Mouse (Mus musculus) spleen, adult 2 months (tissue): ENCODE measurements around the gene Ctnnd2. TPM values are rescaled to one million over a fixed set of nuclear protein-coding genes. Genes with fewer than 3 reads are reported as not detected.
A peak's percentile ranks its signal among the peaks of the same experiment; 100 is the strongest.

ENCODE experiments used
- DNase-seq, 2 experiments: peaks; one replicate each; pipeline versions ENCODE4 v3.0.0 to v3.0.0-alpha.2; 2012 to 2021; ENCODE audit warnings: low spot score in 2 of 2, low read depth in 1 of 2
- H3K27ac ChIP-seq: fragments of 200-500 bp; 2 replicates; pipeline ENCODE4 v1.5.1; 2012; ENCODE audit warnings: low read length, inconsistent platforms; ENCODE audit not compliant: insufficient read depth
- H3K27me3 ChIP-seq: fragments of 200-500 bp; 2 replicates; pipeline ENCODE4 v1.6.1; 2012; ENCODE audit warnings: mild to moderate bottlenecking, moderate library complexity, low read length, inconsistent platforms; ENCODE audit not compliant: control insufficient read depth, insufficient read depth
- H3K36me3 ChIP-seq: fragments of 200-500 bp; 2 replicates; pipeline ENCODE4 v1.6.1; 2012; ENCODE audit warnings: mild to moderate bottlenecking, low read length, inconsistent platforms; ENCODE audit not compliant: control insufficient read depth, insufficient read depth
- H3K4me1 ChIP-seq: fragments of 200-500 bp; 2 replicates; pipeline ENCODE4 v1.6.1; 2011; ENCODE audit warnings: inconsistent platforms; ENCODE audit not compliant: control insufficient read depth, insufficient read depth, insufficient read length
- H3K4me3 ChIP-seq: fragments of 200-500 bp; 2 replicates; pipeline ENCODE4 v1.5.1; 2011; ENCODE audit warnings: mild to moderate bottlenecking, inconsistent platforms; ENCODE audit not compliant: insufficient read depth, insufficient read length; ENCODE audit errors: extremely low read depth
- CTCF ChIP-seq: fragments of 200-500 bp; IDR thresholded peaks from 2 replicates; pipeline ENCODE4 v1.5.1; 2011; ENCODE audit warnings: mild to moderate bottlenecking, inconsistent platforms; ENCODE audit not compliant: insufficient read depth, insufficient read length, insufficient replicate concordance; ENCODE audit errors: extremely low read depth
- POLR2A ChIP-seq: fragments of 200-500 bp; IDR thresholded peaks from 2 replicates; pipeline ENCODE4 v1.6.1; 2011; ENCODE audit warnings: low read depth, low read length, inconsistent platforms
- WGBS: fragments of 180-500 bp; shearing (Covaris S2); methylation state at CpG from one replicate; pipeline ENCODE4 v1.1.7; 2018; 5-methylcytosine and 5-hydroxymethylcytosine counted together
- polyA plus RNA-seq: library from polyadenylated mRNA; depleted of rRNA; stranded (reverse); fragments of >200 nt; gene quantifications from 2 replicates; pipeline ENCODE4 v1.2.3, GENCODE M21; 2012

Ctnnd2 gene
- polyA plus RNA-seq, 1 experiment, result 1.2 TPM

GRCm38 (mm10) chr15:30424290-30424689 lies 251.9 kb downstream of the Ctnnd2 start:
- Histone ChIP-seq H3K4me3 (no peak overlapping the region), H3K4me1 (no peaks in the 10 kb centered on the region), H3K36me3 (no peaks in the 10 kb centered on the region), H3K27ac (no peak overlapping the region), H3K27me3 (no peaks in the 10 kb centered on the region)
- no peak for DNase-seq
- TF ChIP-seq POLR2A (no peak), CTCF (no peak)
- 79% methylated on average over 9 of the region's 9 CpGs for WGBS

DNA sequence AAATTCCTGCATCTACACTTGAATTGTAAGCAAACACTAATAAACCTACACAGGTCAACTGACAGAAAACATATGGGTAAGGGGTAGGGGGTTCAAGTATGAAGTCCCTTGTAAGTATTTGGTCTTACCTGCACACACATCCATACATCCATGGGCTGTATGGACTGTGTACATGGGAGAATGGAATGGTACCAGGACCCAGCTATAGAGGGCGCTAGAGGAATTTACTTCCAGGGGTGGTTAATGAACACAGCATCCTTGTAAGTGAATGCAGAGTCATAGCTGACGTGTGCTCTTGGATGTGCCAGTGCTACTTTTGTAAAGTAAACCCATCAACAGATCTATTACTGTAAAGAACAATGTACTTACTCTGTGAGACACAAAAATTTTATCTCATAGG lies 254.9 kb downstream of the Ctnnd2 start:
- Histone ChIP-seq H3K4me3 (no peak overlapping the region), H3K4me1 (no peaks in the 10 kb centered on the region), H3K27me3 (no peaks in the 10 kb centered on the region), H3K36me3 (no peaks in the 10 kb centered on the region), H3K27ac (no peak overlapping the region)
- 8% methylated on average over 2 of the region's 2 CpGs for WGBS
- peak; percentile 3 to 6 for DNase-seq
- TF ChIP-seq CTCF, result no peak
- TF ChIP-seq POLR2A, result no peak

GRCm38 (mm10) chr15:30439045-30439444 lies 266.7 kb downstream of the Ctnnd2 start:
- no peak overlapping the region for H3K4me3 ChIP-seq
- no peaks in the 10 kb centered on the region for H3K36me3 ChIP-seq
- no peaks in the 10 kb centered on the region for H3K27me3 ChIP-seq
- no peak overlapping the region for H3K27ac ChIP-seq
- H3K4me1 ChIP-seq, result no peaks in the 10 kb centered on the region
- 86% methylated on average over 5 of the region's 5 CpGs for WGBS
- DNase-seq, result no peak
- no peak for TF ChIP-seq POLR2A
- no peak for TF ChIP-seq CTCF

GRCm38 (mm10) chr15:30450765-30451164 lies 278.4 kb downstream of the Ctnnd2 start:
- DNase-seq, result no peak
- Histone ChIP-seq H3K27me3 (no peaks in the 10 kb centered on the region), H3K4me1 (no peaks in the 10 kb centered on the region), H3K4me3 (no peak overlapping the region), H3K36me3 (no peaks in the 10 kb centered on the region), H3K27ac (no peak overlapping the region)
- TF ChIP-seq CTCF (no peak), POLR2A (no peak)
- 93% methylated on average over 7 of the region's 7 CpGs for WGBS

DNA sequence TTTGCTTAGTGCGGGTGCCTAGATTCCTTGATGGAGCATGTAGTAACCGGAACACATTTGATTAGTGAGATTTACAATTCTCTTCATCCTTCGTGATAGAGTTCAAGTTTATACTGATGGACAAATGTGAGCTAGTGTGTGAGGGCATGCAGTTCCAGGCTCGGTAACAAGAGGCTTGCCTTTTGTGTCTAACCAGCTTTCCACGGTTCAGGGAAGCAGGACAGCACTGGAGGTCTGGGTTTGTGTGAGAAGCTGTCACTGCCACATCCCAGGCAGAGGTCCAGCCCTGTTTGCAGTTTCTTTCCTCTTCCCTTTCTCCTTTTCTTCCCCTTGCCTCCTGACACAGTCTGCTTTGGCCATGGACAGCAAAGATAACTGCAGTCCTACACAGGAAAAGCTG lies 279.5 kb downstream of the Ctnnd2 start:
- TF ChIP-seq CTCF, result no peak
- no peak for TF ChIP-seq POLR2A
- WGBS, result 81% methylated on average over 5 of the region's 5 CpGs
- H3K4me3 ChIP-seq, result no peak overlapping the region
- no peaks in the 10 kb centered on the region for H3K4me1 ChIP-seq
- no peaks in the 10 kb centered on the region for H3K36me3 ChIP-seq
- H3K27ac ChIP-seq, result no peak overlapping the region
- no peaks in the 10 kb centered on the region for H3K27me3 ChIP-seq
- no peak for DNase-seq

GRCm38 (mm10) chr15:30457541-30458250 lies 285.3 kb downstream of the Ctnnd2 start:
- Histone ChIP-seq H3K27me3 (no peaks in the 10 kb centered on the region), H3K27ac (no peak overlapping the region), H3K36me3 (no peaks in the 10 kb centered on the region), H3K4me1 (no peaks in the 10 kb centered on the region), H3K4me3 (no peak overlapping the region)
- WGBS, result 81% methylated on average over 12 of the region's 12 CpGs
- TF ChIP-seq CTCF (no peak), POLR2A (no peak)
- no peak for DNase-seq

DNA sequence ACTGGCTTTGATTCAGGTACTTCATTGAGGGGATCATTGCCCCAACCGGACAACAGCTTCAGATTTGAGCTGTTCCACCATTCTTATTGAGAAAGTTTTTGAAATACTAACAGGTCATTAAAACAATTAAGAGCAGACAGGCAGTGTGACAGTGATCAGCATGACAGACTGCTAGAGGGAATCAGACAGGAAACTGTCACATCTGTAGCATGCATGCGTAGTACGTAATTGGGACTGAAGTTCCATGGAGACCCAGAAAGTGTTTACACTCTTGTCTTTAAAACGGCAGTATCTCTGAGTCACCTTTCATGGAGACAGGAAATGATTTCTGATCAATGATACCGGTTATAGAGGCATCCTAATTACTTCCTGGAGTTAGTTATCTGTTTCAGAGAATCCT lies 286.3 kb downstream of the Ctnnd2 start:
- TF ChIP-seq POLR2A (no peak), CTCF (no peak)
- Histone ChIP-seq H3K36me3 (no peaks in the 10 kb centered on the region), H3K27ac (no peak overlapping the region), H3K4me3 (no peak overlapping the region), H3K27me3 (no peaks in the 10 kb centered on the region), H3K4me1 (no peaks in the 10 kb centered on the region)
- WGBS, result 67% methylated on average over 5 of the region's 5 CpGs
- no peak for DNase-seq
